Mouse (Mus musculus): Measurements from ENCODE around the gene Zfp61.
A peak's percentile ranks its signal among the peaks of the same experiment; 100 is the strongest.
"Not testable (repeated sequence)": the region's sequence is repeated elsewhere in the genome, so short reads cannot be mapped to it uniquely, and the experiment has no call there.

Gene Zfp61

GRCm38 (mm10) chr7:24296386-24296785, 4.6 kb downstream of the Zfp61 start:
- DNase-seq: no peak

- DNase-seq: no peak
Measured at GRCm38 (mm10) chr7:24295376-24295775, 5.7 kb downstream of the Zfp61 start.

- DNase-seq: no peak
Measured at GRCm38 (mm10) chr7:24294763-24295162, 6.3 kb downstream of the Zfp61 start.

- DNase-seq: no peak
Measured at GRCm38 (mm10) chr7:24293061-24293851, 7.8 kb downstream of the Zfp61 start.

- DNase-seq: no peak
Measured at GRCm38 (mm10) chr7:24291387-24292090, 9.5 kb downstream of the Zfp61 start.

DNA sequence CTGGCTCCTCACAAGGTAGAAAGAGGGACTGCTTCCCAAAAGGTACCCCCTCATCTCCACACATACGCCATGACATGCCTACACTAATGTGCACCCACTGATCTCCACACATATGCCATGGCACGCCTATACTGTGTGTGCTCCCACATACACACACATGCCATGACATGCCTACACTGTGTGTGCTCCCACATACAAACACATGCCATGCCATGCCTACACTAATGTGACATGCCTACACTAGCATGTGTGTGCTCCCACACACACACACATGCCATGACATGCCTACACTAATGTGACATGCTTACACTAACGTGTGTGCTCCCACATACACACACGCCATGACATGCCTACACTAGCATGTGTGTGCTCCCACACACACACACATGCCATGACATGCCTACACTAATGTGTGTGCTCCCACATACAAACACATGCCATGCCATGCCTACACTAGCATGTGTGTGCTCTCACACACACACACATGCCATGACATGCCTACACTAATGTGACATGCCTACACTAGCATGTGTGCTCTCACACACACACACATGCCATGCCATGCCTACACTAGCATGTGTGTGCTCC, 10.8 kb downstream of the Zfp61 start:
- DNase-seq: no peak

DNA sequence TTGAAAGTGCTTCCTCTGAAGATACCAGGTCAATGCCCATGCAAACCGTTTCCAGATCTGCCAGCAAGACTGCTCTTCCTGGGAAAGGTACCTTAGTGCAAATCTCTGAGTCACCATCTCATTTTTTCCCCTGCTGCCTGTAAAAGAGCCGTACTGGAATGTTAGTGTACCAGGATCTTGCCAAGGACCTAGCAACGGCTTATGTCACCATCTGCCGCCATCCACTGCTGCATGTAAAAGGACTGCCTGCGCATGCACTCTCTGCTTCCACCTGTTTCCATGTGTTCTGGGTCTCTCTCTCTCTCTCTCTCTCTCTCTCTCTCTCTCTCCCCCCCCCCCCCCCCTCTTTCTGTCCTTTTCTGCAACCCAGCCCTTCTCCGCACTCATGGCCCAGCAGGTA, 12.5 kb downstream of the Zfp61 start:
- DNase-seq: peak in 1 of 2 experiments; percentile 21

DNA sequence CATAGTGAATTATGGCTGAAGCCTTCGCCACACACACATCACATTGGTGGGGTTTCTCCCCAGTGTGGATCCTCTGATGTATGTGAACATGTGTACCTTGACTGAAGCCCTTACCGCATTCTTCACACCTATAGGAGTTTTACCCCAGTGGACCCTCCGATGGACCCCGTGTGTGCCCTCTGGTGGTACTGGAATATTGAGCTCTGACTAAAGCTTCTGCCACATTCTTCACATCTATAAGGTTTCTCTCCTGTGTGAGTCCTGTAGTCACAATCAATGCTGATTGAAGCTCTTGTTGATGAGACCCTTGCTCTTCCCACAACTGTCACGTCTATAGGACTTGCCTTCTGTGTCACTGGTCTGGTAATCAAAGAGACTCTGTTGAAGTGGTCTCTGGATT, 13.4 kb downstream of the Zfp61 start:
- no peak for DNase-seq

GRCm38 (mm10) chr7:24286916-24287315, 14.1 kb downstream of the Zfp61 start:
- no peak for DNase-seq

DNA sequence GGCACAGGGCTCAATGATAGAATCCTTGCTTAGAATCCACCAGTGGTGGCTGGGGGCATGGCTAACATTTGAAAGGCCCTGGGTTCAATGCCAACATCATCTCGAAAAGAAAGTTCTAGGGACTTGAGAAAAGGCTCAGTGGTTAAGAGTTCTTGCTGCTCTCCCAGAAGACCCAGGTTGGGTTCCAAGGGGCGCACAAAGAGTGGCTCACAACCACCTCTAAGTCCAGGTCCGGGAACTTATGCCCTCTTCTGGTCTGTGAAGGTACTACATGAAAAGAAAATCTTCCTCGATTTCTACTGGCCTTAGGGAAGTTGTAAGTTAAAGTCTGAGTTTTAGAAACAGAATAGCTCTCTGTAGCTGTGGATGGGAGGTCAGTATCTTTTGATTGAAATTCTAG, 14.9 kb downstream of the Zfp61 start:
- no peak for DNase-seq

DNA sequence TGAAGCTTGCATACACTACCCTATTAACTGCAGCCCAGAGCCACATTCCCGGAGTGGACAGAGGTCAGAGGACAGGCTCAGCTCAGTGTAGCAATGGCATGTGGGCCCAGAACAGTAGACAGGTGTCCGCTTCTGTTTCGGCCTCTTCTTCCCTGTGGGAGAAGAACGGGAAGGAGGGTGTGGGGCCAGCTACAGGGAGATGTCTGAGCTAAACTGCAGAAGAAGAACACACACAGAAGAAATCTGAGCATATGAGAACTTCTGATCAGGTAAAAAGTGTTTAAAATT, 20.2 kb downstream of the Zfp61 start:
- DNase-seq: no peak

- no peak for DNase-seq
Measured at GRCm38 (mm10) chr7:24280031-24280857, 20.8 kb downstream of the Zfp61 start.

DNA sequence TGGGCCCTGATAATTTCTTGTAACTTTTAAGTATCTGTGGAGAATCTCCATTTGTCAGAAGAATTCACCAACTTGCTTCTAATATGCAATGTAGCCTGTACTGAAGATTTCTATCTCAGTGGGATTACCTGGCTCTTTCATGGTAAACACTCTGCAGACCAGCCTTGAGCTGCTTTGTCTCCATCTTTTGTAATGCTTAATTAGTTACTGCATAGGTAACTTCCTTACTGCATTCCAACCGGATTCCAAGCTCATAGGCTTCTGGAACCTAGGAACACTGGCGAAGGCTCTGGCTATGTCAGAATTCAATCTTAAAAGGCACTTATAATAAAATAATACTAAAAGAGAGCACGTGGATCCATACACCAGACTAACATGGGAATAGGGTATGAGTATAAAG, 22.3 kb downstream of the Zfp61 start:
- DNase-seq: not testable (repeated sequence)

DNA sequence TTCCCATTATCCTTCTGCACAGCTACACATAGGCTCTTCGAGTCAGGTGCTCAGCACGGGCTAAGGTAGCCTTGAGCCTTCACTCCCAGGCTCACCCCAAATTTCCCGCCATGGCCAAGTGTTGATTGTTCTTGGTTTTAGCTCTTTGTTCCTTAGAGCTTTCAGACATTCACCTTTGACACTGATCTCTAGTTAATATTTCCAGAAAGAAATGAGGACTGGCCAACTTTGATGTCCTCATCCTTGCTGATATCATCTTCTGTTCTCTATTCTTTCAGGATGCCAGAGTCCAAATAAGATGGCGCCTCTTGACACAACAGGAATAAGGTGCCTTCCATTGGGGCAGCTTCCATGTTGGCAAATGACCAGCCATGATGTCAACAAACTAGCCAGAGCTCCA, 26.6 kb downstream of the Zfp61 start:
- no peak for DNase-seq

- DNase-seq: no peak
Measured at GRCm38 (mm10) chr7:24271191-24271590, 29.8 kb downstream of the Zfp61 start.

DNA sequence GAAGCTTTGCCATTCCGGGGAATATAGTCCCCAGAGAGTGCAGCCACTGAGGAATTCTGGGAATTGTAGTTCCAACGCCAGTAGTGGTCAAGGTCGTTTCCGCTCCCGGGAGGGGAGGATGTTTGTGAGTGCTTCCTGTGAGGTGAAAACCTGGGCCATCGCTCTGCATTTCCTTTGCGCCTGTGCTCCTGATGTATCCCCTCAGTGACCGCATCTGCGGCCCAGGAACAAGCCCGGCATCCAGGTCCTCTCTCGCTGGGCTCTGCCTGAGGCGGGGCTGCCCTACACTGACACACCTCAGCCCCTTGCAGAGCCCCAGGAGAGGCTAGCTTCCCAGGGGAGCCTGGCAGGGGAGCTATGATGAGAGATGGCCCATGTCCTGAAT, 30.8 kb downstream of the Zfp61 start, which contains the start of gene Zfp93:
Gene Zfp93, plus strand, starts transcription at position 133 of the 385 bp plus-strand sequence.
- peak; percentile 80 to 83 for DNase-seq

DNA sequence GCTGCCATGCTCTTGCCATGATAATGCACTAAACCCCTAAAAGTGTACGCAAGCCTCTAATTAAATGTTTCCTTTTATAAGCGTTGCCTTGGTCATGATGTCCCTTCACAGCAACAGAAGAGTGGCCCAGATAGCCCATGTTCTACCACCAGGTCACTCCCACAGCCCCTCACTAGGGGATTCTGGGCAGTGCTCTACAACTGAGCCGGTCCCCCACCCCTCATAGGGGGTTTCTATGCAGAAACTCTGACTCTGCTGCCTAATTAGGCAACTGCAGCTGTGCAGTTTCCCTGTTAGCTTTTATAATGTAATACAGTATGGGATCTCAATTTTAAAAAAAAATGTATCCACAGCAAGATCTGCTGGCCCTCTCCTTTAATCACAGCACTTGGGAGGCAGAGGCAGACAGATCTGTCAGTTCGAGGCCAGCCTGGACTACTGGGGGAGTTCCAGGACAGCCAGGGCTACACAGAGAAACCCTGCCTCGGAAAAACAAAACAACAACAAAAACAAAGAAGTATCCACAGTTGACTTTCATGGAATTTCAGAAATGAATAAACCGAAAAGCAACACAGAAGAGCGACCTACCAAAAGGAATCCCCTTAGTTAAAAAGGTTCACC, 31.3 kb downstream of the Zfp61 start:
- DNase-seq: no peak

- no peak for DNase-seq
Measured at GRCm38 (mm10) chr7:24269256-24269655, 31.8 kb downstream of the Zfp61 start.

DNA sequence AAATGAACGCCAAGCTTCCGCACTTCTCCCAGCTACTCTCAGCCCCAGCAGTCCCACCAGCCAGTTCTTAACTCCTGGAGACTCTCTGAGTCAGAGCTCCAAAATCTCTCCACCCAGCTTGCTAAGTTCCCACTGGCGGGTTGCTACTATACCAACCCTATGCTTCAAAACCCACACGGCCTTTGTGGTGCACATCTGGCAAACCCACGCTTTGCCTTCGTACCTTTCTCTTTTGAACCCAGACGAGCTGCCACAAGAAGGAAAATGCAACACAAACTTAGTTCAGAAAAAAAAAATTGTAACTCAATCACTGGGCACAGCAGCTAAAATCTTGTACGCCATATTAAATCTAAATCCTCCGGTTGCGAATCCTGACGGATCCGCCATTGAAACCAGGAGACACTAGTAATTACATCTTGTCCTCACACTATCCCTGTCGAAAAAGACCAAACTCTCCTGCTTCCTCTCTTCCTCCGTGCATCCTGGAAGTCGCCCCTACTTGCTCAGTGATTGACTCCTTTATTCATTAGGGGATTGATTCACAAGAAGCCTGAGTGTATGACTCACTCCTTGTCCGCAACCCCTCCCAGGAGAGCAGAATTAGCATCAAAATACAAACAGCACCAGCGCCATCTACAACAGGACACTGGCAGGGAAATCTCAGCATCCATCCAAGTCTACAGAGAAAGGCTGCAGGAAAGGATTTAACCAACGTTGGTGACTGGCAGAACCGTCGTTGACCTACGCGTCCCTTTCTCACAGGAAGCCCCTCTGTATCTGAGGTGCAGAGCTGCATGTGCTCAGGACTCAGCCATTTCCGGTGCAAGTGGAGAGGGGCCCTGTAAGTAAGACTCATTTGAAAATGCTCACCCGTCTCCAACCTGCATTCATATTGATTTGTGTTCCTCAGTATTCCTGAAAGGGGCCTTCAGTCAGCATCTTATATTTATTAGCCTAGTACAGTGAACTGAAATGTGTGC, 32.6 kb downstream of the Zfp61 start:
- DNase-seq: no peak

- no peak for DNase-seq
Measured at GRCm38 (mm10) chr7:24260000-24260312, 41.1 kb downstream of the Zfp61 start.

- no peak for DNase-seq
Measured at GRCm38 (mm10) chr7:24259306-24259999, 41.6 kb downstream of the Zfp61 start.

All from cerebellum, postnatal 36 days (tissue).